Mouse (Mus musculus) T-cell, adult 66 days (primary cell): ENCODE measurements around the gene Ambp. TPM values are rescaled to one million over a fixed set of nuclear protein-coding genes. Genes with fewer than 3 reads are reported as not detected.

Experiments
- total RNA-seq, 2 experiments: library from RNA; stranded (reverse); gene quantifications; 3 replicates in 1 of 2; 4 replicates in 1 of 2; pipeline ENCODE4 v1.2.4; 2023

Gene Ambp
- total RNA-seq = not detected

GRCm38 (mm10) chr4:63154699-63155098 is at the start of gene Ambp:
Gene Ambp (minus strand): TSS chr4:63154799.

DNA sequence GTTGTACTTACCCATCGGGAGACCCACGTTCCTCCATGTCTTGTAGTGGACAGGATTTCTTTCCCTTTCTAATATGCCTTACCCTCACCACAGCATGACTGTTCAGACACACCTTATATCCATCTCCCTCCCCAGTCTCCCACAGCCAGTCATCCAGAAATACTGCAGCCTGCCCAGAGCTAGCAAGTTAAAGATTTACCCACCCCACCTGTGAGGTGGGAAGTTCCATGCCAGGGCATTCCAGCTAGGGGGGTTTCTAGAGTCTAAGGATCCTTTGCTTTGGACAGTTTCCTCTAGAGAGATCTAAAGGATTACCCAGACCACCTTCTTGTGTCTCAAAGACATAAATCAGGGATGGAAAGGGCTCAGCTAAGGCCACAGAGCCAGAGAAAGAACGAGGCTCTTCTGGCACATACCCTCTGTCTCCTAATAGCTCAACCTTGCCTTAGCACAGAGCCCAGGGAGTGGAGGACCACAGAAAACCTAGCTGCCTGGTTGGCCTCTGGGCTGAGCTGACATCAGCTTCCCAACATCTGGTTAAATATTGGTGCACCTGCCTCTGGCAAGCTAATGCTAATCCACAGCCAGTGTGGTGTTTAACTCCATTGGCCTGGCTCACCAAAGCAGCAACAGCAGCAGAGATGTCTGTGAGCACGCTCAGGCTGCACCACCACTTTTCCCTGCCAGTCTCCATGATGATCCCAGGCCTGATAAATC is 17.5 kb upstream of the Ambp start, which contains the start of gene Kif12:
Gene Kif12 (minus strand): TSS at position 163 of the 717 bp plus-strand sequence.

Other genes starting within 250 kb of the Ambp start
- under 1 TPM in 1 of 2 experiments, not detected in 1; 0.24 TPM for gene Zfp618, start 189.2 kb downstream of the Ambp start, total RNA-seq
- not detected for gene Kif12, start 17.3 kb upstream of the Ambp start, total RNA-seq
- gene Col27a1, start 59.2 kb upstream of the Ambp start, total RNA-seq = 1 to 10 TPM in 1 of 2 experiments, under 1 TPM in 1; 0.59 to 1.2 TPM
- not detected for gene Orm1, start 189.8 kb upstream of the Ambp start, total RNA-seq
- not detected for gene Orm3, start 201.4 kb upstream of the Ambp start, total RNA-seq
- gene Orm2, start 207.7 kb upstream of the Ambp start, total RNA-seq = not detected
- 100 to 1,000 TPM; 328 to 372 TPM for gene Akna, start 248.6 kb upstream of the Ambp start, total RNA-seq